Mouse (Mus musculus) heart, embryonic 12.5 days (tissue): ENCODE data around the gene Zbtb7a. TPM values are rescaled to one million over a fixed set of nuclear protein-coding genes. Genes with fewer than 3 reads are reported as not detected.

Experiments used
- ATAC-seq: fragments of 200-750 bp; cut with Nextera tagmentation; 2 replicates; pipeline ENCODE4 v1.8.0; 2017; ENCODE audit warnings: moderate TSS enrichment, moderate library complexity; ENCODE audit not compliant: insufficient number of reproducible peaks, low FRiP score
- H3K27ac ChIP-seq: fragments of 300-500 bp; sonication (generic); 2 replicates; pipeline ENCODE4 v1.5.1; 2016; ENCODE audit warnings: mild to moderate bottlenecking, moderate library complexity; ENCODE audit not compliant: poor library complexity, severe bottlenecking
- H3K27me3 ChIP-seq: fragments of 300-500 bp; sonication (generic); replicated peaks from 2 replicates; pipeline ENCODE4 v1.6.1; 2016; ENCODE audit warnings: mild to moderate bottlenecking, moderate library complexity
- H3K36me3 ChIP-seq: fragments of 300-500 bp; sonication (generic); 2 replicates; pipeline ENCODE4 v1.6.1; 2016; ENCODE audit warnings: mild to moderate bottlenecking, moderate library complexity
- H3K4me1 ChIP-seq: fragments of 300-500 bp; sonication (generic); replicated peaks from 2 replicates; pipeline ENCODE4 v1.6.1; 2016; ENCODE audit warnings: mild to moderate bottlenecking
- H3K4me2 ChIP-seq: fragments of 300-500 bp; sonication (generic); 2 replicates; pipeline ENCODE4 v1.6.1; 2016; ENCODE audit warnings: mild to moderate bottlenecking, moderate library complexity
- H3K4me3 ChIP-seq: fragments of 300-500 bp; sonication (generic); 2 replicates; pipeline ENCODE4 v1.5.1; 2016; ENCODE audit warnings: mild to moderate bottlenecking
- H3K9ac ChIP-seq: fragments of 300-500 bp; sonication (generic); 2 replicates; pipeline ENCODE4 v1.6.1; 2016; ENCODE audit warnings: mild to moderate bottlenecking, moderate library complexity
- H3K9me3 ChIP-seq: fragments of 300-500 bp; sonication (generic); replicated peaks from 2 replicates; pipeline ENCODE4 v1.6.1; 2016; ENCODE audit warnings: mild to moderate bottlenecking, moderate library complexity
- WGBS: fragments of 180-500 bp; shearing (Covaris S2); methylation state at CpG from one replicate; pipeline ENCODE4 v1.1.7; 2016; 5-methylcytosine and 5-hydroxymethylcytosine counted together
- polyA plus RNA-seq: library from polyadenylated mRNA; unstranded; fragments of >200 nt; fragmentation: Nextera tagmentation; extraction: Ambion mirVana; gene quantifications from 2 replicates; pipeline ENCODE4 v1.2.1, GENCODE M21; 2016

The Zbtb7a gene
- polyA plus RNA-seq, 1 experiment from 2014 or later = 24.7 TPM

GRCm38 (mm10) chr10:81120650-81121049, 14.4 kb upstream of the Zbtb7a start:
- WGBS = 93% methylated on average over 7 of the region's 7 CpGs
- ATAC-seq = no peak

GRCm38 (mm10) chr10:81122889-81123288, 12.1 kb upstream of the Zbtb7a start:
- peaks cover 68% of the 10 kb centered on the region for H3K36me3 ChIP-seq
- WGBS = 75% methylated on average over 2 of the region's 2 CpGs

More at GRCm38 (mm10) chr10:81120650-81121049, 14.4 kb upstream of the Zbtb7a start:
- H3K27me3 ChIP-seq = no peaks in the 10 kb centered on the region
- no peak overlapping the region for H3K4me2 ChIP-seq
- no peak overlapping the region for H3K4me3 ChIP-seq
- no peak overlapping the region for H3K9ac ChIP-seq
- no peak overlapping the region for H3K27ac ChIP-seq
- H3K36me3 ChIP-seq = peaks cover 88% of the 10 kb centered on the region
- H3K9me3 ChIP-seq = no peaks in the 10 kb centered on the region
- H3K4me1 ChIP-seq = no peaks in the 10 kb centered on the region

GRCm38 (mm10) chr10:81123500-81123899, 11.5 kb upstream of the Zbtb7a start:
- H3K27ac ChIP-seq = no peak overlapping the region
- peaks cover 64% of the 10 kb centered on the region for H3K36me3 ChIP-seq
- H3K4me3 ChIP-seq = no peak overlapping the region
- ATAC-seq = no peak
- no peak overlapping the region for H3K9ac ChIP-seq
- 80% methylated on average over 11 of the region's 11 CpGs for WGBS
- H3K4me2 ChIP-seq = no peak overlapping the region
- H3K9me3 ChIP-seq = no peaks in the 10 kb centered on the region
- H3K27me3 ChIP-seq = no peaks in the 10 kb centered on the region
- H3K4me1 ChIP-seq = peaks cover 8% of the 10 kb centered on the region

More at GRCm38 (mm10) chr10:81122889-81123288, 12.1 kb upstream of the Zbtb7a start:
- Histone ChIP-seq H3K27ac (no peak overlapping the region), H3K4me1 (peaks cover 6% of the 10 kb centered on the region; the same call in 1 of the 2 replicates), H3K9ac (no peak overlapping the region), H3K9me3 (no peaks in the 10 kb centered on the region), H3K4me3 (no peak overlapping the region), H3K4me2 (no peak overlapping the region), H3K27me3 (no peaks in the 10 kb centered on the region)
- no peak for ATAC-seq

- Histone ChIP-seq H3K36me3 (no peaks in the 10 kb centered on the region), H3K27me3 (peaks cover 5% of the 10 kb centered on the region; the same call in 1 of the 2 replicates), H3K9me3 (no peaks in the 10 kb centered on the region), H3K4me2 (peak overlapping the region; percentile 48), H3K9ac (0 out of 2 replicates have a peak overlapping the region, but pooled peaks have one; percentile 13), H3K27ac (no peak overlapping the region), H3K4me1 (peaks cover 35% of the 10 kb centered on the region), H3K4me3 (peak overlapping the region; percentile 74)
- no peak for ATAC-seq
- WGBS = 7% methylated on average over 16 of the region's 16 CpGs
Measured at GRCm38 (mm10) chr10:81134181-81134587, 836 bp upstream of the Zbtb7a start.

- H3K9ac ChIP-seq = peak overlapping the region; percentile 92
- H3K4me3 ChIP-seq = peak overlapping the region; percentile 74
- peak; percentile 26 for ATAC-seq
- H3K4me2 ChIP-seq = peak overlapping the region; percentile 99
- H3K27me3 ChIP-seq = peaks cover 5% of the 10 kb centered on the region; the same call in 1 of the 2 replicates
- H3K36me3 ChIP-seq = no peaks in the 10 kb centered on the region
- no peaks in the 10 kb centered on the region for H3K9me3 ChIP-seq
- H3K4me1 ChIP-seq = peaks cover 47% of the 10 kb centered on the region
- WGBS = under 1% methylated on average over 81 of the region's 86 CpGs
- H3K27ac ChIP-seq = peak overlapping the region; percentile 97
Measured at GRCm38 (mm10) chr10:81135831-81136705, 1.0 kb downstream of the Zbtb7a start.

- Histone ChIP-seq H3K9ac (peak overlapping the region; percentile 92), H3K4me1 (peaks cover 54% of the 10 kb centered on the region), H3K27me3 (peaks cover 5% of the 10 kb centered on the region; the same call in 1 of the 2 replicates), H3K4me3 (peak overlapping the region; percentile 74), H3K36me3 (no peaks in the 10 kb centered on the region; the same call in none of the 2 replicates), H3K27ac (peak overlapping the region; percentile 97), H3K9me3 (no peaks in the 10 kb centered on the region), H3K4me2 (peak overlapping the region; percentile 99)
- ATAC-seq = peak; percentile 18
- 0% methylated on average over 40 of the region's 50 CpGs for WGBS
Measured at GRCm38 (mm10) chr10:81136706-81137231, 1.7 kb downstream of the Zbtb7a start.

- H3K27me3 ChIP-seq = peaks cover 5% of the 10 kb centered on the region; the same call in 1 of the 2 replicates
- H3K36me3 ChIP-seq = no peaks in the 10 kb centered on the region; the same call in none of the 2 replicates
- under 1% methylated on average over 86 of the region's 89 CpGs for WGBS
- no peaks in the 10 kb centered on the region for H3K9me3 ChIP-seq
- peak; percentile 91 for ATAC-seq
- H3K9ac ChIP-seq = peak overlapping the region; percentile 92
- H3K4me1 ChIP-seq = peaks cover 61% of the 10 kb centered on the region
- peak overlapping the region; percentile 93 for H3K27ac ChIP-seq
- H3K4me3 ChIP-seq = peak overlapping the region; percentile 74
- peak overlapping the region; percentile 99 for H3K4me2 ChIP-seq
Measured at GRCm38 (mm10) chr10:81137252-81138130, 2.5 kb downstream of the Zbtb7a start.

GRCm38 (mm10) chr10:81138131-81138782, 3.2 kb downstream of the Zbtb7a start:
- H3K27ac ChIP-seq = peak overlapping the region; percentile 93
- H3K36me3 ChIP-seq = peaks cover 7% of the 10 kb centered on the region
- H3K4me2 ChIP-seq = peak overlapping the region; percentile 98
- H3K9ac ChIP-seq = peak overlapping the region; percentile 81
- H3K9me3 ChIP-seq = no peaks in the 10 kb centered on the region
- H3K27me3 ChIP-seq = 0 out of 2 replicates have a peak, but pooled peaks cover 5% of the 10 kb centered on the region
- H3K4me3 ChIP-seq = peak overlapping the region; percentile 74
- H3K4me1 ChIP-seq = peaks cover 68% of the 10 kb centered on the region
- no peak for ATAC-seq
- 0% methylated on average over 18 of the region's 24 CpGs for WGBS

GRCm38 (mm10) chr10:81138821-81139528, 4.0 kb downstream of the Zbtb7a start:
- Histone ChIP-seq H3K27ac (peak overlapping the region; percentile 93), H3K9me3 (no peaks in the 10 kb centered on the region), H3K4me1 (peaks cover 69% of the 10 kb centered on the region), H3K4me2 (peak overlapping the region; percentile 98), H3K9ac (peak overlapping the region; percentile 81), H3K36me3 (peaks cover 14% of the 10 kb centered on the region), H3K27me3 (0 out of 2 replicates have a peak, but pooled peaks cover 3% of the 10 kb centered on the region), H3K4me3 (peak overlapping the region; percentile 74)
- 59% methylated on average over 11 of the region's 11 CpGs for WGBS
- no peak for ATAC-seq

- Histone ChIP-seq H3K27me3 (no peaks in the 10 kb centered on the region), H3K4me1 (peaks cover 66% of the 10 kb centered on the region), H3K4me3 (peak overlapping the region; percentile 74), H3K27ac (no peak overlapping the region), H3K4me2 (peak overlapping the region; percentile 98), H3K9me3 (no peaks in the 10 kb centered on the region), H3K9ac (peak overlapping the region; percentile 81), H3K36me3 (peaks cover 19% of the 10 kb centered on the region)
- 77% methylated on average over 4 of the region's 4 CpGs for WGBS
- no peak for ATAC-seq
Measured at GRCm38 (mm10) chr10:81139529-81139846, 4.5 kb downstream of the Zbtb7a start.
